Mouse (Mus musculus) MEL-GATA-1-ER (cell line): ENCODE measurements around the gene Flt3l.
"Not testable (repeated sequence)": the region's sequence is repeated elsewhere in the genome, so short reads cannot be mapped to it uniquely, and the experiment has no call there.

Experiments
- DNase-seq: peaks from one replicate; pipeline ENCODE4 v3.0.0-alpha.2; 2012; ENCODE audit warnings: low read depth; ENCODE audit errors: extremely low read depth

The Flt3l gene

DNA sequence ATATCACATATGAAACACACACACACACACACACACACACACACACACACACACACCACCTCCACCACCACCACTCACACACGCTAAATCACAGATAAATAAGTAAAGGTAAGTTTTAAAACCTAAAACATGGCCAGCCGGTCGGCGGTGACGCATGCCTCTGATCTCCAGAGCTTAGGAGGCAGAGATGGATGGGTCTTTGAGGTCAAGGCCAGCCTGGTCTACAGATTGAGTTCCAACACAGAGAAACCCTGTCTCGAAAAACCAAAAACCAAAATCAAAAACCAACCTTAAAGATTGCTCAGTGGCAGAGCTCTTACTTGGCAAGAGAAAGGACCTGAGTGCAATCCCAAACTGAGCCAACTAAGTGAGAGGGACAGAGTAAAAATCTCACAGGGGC, 36.2 kb downstream of the Flt3l start:
- no peak for DNase-seq

DNA sequence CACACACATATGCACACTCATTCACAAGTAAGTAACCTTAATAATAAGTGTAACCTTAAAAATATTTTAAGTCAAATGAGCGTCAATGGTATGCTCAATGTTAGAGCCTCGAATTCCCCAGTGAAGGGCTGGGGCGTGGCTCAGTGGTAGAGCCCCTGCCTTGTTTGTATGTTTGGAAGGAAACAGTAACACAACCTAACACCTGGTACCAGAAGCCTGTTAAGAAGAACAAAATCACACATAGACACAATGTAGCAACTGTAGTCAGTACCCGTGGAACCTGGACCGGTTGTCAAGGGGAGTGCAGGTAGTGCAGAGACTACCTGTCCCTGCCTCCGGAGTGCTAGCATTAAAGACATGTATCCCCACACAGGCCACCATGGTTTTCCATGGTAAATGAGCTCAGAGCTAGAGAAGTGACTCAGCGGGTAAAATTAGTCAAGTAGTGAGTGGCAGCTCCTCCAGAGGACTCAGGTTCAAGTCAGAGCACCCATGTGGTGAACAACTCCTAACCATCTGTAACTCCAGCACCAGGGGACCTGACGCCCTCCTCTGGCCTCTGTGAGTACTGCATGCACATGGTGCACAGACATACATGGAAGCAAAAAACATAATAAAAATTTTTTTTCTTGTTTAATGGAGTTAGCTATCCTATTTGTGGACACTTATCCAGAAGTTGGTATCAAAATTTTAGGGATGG, 37.5 kb downstream of the Flt3l start:
- DNase-seq, result no peak

DNA sequence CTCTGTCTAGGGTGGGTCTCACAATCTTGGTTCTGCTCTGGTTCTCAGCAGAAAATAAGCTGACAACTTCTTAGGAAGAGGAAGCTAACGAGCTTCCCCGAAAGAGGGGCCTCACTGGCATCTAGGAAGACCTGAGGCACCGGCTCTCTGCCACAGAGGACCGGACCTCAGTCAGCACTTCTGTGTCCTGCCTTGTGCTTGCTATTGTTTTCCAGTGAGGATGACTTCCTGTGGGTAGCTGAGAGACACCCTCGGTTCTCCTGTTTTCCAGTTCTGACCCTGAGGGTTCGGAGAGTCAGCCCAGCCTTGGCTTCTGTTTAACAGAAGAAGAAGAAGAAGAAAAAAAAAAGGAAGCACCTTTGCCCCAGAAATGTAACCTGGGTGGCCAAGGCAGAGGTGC, 38.8 kb downstream of the Flt3l start:
- DNase-seq, result no peak

DNA sequence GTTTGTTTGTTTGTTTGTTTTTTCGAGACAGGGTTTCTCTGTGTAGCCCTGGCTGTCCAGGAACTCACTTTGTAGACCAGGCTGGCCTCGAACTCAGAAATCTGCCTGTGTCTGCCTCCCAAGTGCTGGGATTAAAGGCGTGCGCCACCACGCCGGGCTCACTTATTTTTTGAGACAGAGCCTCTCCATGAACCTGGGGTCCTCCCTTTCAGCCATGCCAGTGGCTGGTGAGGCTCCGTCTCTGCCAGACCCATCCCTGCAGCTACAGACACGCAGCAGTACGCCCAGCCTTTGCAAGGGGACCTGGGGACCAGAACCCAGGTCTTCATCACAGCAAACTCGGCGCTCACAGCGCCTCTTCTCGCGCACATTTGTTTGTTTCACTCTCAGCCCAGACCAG, 40.3 kb downstream of the Flt3l start:
- DNase-seq, result not testable (repeated sequence)

DNA sequence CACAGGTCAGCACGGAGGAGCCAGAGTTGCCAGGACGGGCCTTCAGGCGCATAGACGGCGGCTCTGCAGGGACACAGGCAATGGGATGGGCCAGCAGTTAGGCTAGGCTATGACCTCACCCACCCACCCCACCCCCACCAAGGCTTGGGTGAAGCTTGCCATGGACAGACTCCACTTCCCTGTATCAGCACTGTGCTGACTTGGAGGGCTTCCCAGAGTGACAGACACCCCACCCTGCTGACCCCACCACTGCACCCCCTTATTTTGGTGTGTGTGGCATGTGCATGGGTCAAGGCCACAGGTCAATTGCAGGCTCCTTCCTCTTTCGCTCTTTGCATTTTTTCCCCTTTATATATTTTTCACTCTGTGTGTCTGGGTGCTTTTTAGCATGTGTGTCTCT, 40.9 kb downstream of the Flt3l start:
- no peak for DNase-seq

DNA sequence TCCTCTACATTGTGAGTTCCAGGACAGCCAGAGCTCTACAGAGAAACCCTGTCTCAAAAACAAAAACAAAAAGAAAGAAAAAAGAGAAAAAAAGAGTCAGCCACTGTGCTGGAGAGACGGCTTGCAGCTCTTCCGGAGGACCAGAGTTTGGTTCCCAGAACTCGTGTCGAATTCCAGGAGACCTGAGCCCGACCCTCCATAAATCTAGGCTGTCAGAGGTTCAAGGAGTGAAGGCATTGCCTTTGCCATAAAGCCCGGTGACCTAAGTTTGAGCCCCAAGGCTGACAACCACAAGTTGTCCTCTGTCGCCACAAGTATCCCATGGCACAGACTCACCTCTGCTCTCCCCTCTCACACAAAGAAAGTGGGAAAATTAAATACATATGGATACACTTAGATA, 42.1 kb downstream of the Flt3l start:
- DNase-seq, result no peak

DNA sequence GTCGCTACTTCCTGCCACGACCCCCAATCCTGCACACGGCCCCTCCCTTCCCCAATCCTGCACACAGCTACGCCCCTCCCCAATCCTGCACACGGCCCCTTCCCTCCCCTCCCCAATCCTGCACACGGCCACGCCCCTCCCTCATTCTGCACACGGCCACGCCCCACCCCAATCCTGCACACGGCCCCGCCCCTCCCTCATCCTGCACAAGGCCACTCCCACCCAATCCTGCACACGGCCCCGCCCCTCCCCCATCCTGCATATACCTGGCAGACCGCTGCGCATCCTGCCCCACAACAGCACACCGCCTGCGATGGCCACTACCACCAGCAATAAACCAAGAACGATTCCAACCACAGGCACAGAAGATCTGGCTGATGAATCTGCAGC, 42.7 kb downstream of the Flt3l start:
- DNase-seq, result no peak

DNA sequence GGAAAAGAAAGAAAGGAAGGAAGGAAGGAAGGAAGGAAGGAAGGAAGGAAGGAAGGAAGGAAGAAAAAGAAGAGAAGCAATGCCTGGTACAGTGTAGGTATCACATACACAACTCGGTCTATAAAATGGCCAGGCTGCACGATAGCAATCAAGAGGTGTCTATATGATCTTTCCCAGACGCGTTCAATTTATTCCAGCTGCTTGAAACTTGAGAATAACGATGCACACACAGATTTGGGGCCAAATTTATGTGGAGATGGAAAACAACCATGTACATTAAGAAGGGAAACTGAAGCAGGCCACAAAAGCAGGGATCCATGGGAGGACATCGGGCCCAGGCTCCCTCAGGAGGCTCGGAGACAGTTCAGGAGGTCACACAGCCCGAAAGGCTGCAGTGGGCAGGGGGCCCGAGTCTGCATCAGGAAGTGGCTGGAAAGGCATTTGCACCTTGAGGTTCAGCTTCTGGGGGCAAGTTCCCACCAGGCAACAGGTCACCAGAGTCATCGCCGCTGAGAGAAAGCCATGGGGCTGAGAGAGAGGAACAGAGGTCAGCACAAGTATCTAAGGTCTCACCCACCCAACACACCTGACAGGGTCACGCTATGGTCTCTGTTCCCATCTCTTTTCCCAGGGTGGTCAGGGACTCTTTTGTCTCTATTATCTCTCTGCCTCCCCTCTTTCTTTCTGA, 43.3 kb downstream of the Flt3l start:
- no peak for DNase-seq

DNA sequence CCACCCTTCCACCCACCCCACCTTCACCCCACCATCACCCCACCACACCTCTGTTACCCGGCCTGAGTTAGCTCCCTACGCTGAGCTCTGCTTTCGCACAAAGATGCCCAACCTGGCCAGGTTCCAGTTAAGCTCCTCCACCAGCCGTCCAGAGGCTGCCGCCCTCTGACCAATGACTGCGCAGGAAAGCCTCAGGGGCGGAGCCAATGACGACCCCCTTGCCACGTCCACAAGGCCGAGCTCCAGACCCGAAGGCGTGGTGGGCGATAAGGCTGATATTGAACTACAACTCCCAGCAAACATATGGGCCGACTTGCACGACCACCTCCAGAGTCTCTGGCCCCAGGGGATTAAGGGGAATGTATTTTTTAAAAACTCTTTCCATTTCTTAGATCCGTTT, 44.2 kb downstream of the Flt3l start, which contains the start of gene Rcn3:
Rcn3 (minus strand) TSS at position 174 of the 400 bp plus-strand sequence.
- peak; percentile 89 for DNase-seq

DNA sequence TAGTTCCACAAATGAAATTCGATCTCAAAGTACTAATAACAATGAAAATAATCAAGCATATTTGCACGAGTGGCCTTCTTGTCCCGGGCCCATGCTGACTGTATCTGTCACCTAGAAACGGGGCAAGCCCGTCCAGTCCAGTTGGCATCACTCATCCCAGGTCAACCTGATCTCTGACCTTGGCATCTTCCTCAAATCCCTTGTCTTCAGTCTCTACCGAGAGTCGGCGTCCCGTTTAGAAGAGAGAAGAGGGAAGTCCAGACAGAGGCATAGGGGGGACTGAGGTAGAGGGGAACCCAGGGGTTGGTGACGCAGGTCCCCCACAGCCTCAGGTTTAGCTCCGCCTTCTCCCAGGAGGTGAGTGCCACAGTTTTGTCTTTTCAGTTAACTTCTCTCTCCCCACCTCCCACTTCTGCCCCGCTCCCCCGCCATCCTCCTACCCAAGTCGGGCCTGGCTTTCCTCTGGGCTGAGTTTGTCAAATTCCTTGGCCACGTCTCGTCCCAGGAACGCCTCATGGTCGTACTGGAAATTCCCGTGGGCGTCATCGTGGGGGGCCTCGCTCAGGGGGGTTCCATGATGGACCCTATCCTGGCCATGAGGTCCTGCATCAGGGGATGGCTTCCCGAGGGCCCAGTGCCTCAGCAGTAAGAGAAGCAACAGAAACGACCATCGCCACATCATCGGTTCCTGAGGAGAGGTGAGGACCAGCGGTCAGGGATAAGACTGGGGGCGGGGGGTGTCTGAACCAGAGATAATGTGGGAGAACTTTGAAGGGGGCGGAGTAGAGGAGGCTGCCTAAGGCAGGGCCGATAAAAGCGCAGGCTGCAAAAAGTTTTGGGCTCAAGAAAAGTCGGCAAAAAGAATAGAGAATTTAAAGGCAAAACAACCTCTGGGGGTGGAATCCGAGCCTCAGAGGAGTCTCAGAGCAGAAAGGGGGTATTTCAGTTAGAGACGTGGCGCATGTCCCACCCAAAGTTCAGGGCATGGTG, 44.9 kb downstream of the Flt3l start:
- peak; percentile 42 for DNase-seq

DNA sequence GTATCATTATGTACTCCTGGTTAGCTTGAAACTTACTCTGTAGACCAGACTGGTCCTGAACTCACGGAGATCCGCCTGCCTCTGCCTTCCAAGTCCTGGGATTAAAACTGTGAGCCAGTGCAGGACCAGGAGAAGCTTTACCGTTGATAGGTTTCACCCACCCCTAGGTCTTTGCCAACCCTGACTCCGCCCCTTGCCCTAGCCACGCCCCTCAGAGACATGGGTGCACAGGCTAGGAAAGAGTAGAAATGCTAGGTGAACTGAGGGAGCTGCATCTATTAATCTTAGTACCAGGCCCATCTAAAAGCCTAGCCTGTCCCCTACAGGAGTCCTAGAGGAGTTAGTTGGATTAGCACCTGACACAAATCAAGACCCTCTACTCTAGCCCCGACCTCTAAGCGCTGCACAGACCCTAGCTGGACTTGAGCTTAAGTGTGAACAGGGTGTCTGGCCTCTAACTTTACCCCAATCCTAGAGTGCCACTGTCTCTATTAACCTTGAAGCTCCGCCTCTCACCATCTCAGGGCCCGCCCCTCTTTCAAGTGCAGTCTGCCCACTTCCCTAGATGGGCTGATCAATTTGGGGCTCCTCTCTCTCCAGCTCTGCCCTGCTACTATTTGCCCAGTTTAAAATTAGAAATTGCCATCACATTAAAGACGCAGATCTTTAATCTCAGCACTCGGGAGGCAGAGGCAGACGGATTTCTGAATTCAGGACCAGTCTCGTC, 45.8 kb downstream of the Flt3l start:
- peak; percentile 44 for DNase-seq

DNA sequence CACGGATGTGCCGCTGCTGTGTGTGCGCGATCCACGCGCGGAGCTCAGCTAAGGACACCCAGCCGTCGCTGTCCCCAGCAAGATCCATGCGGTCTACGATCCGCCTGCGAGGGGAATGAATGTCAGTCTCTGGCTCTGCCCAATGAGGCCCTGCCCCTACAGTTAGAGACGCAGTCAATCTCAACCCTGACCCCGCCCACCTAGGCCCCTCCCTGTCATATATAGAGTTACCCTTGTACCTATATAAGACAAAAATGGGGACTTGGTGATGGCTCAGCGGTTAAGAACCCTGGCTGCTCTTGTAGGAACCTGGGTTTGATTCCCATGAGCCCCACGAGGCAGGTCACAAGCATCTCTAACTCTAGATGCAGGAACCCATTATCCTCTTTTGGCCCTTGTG, 47.6 kb downstream of the Flt3l start:
- DNase-seq, result no peak

DNA sequence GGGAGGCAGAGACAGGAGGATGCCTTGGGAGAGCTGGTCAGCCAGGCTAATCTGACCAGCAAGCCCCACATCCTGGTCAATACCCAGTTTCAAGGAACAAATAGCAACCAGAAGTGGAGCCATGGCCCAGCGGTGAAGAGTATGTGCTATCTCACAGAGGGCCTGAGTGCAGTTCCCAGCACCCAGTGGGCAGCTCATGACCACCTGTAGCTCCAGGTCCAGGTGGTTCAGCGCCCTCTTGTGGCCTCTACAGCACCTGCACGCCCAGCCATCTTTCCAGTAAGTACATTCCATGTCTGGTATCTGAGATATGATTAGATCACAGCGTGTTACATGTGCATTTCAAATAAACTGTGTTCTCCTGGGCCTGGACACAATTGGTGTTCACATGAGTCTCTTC, 50.1 kb downstream of the Flt3l start:
- no peak for DNase-seq

DNA sequence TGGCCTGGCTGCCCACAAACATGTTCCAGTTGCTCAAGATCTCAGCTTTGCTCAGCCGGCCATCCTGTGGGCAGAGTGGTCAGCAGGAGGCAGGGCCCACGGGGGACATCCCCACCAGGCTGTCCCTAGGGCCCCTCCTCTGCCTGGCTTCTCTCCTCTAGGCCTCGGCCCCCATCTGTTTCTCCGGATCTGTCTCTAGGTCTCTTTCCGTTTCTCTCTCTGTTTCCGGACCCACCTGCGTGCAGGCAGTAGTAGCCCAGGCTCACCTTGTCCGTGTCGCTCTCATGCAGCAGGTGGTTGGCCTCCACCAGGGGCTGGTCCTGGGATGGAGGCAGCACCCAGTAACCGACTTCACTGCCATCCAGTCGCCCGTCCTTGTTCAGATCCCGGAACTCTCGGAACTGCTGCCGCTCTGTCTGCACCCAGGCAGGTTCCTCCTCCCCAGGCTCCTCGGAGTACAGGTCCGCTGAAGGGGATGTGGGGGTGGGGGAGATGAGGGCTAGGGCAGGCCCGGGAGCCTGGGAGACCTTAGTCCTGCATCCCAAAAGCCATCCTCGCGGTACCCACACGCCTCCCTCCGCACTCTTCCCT, 52.8 kb downstream of the Flt3l start:
- no peak for DNase-seq

DNA sequence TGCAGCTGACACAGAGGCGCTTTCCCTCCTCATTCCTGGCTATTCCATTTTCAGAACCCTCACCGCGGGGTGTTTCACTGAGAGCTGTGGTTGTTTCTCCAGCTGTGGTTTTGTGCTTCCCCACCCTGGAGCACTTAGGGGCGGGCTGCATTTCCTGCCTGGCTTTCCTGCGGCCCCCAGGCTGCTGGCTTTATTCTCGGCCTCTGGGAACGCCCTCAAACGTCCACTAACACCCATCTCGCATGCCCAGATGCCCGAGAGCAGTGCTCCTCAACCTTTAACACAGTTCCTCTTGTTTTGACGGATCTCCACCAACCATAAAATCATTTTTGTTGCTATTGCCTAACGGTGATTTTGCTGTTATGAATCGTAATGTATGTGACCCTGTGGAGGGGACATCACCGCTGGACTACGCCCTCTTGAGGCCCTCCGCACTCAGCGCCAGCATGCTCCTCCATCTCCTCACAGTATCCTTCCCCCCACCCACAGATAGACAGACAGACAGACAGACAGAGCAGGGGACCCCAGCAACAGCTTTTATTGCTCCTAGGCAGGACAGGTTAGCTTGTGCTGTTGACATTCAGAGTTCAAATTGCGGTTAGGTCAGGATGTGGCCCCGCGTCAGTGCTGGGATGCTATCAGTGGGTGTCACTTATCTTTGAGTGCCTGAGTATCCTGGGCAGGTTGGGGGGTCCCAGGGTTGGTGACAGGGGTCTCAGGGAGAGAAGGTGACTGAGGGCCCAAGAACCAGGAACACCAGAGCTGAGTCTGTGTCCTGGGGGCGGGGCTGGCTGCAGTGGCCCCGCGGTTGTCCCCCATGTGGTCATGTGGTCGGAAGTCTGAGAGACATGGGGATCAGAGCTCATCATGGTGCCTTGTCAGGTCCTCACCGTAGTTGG, 53.6 kb downstream of the Flt3l start:
- DNase-seq, result no peak

DNA sequence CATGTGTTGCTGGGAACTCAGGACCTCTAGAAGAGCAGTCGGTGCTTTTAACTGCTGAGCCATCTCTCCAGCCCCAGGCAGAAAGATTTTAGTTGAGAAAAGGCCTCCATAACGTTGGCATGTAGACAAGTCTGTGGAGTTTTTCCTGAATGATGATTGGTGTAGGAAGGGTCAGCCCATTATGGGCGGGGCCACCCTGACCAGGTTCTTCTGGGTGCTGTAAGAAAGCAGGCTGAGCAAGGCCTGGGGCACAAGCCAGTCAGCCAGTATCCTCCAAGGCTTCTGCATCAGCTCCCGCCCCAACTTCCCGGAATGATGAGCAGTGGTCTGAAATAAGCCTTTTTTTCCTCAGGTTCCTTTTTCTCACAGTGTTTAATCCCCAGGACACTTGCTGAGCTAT, 55.2 kb downstream of the Flt3l start:
- no peak for DNase-seq

DNA sequence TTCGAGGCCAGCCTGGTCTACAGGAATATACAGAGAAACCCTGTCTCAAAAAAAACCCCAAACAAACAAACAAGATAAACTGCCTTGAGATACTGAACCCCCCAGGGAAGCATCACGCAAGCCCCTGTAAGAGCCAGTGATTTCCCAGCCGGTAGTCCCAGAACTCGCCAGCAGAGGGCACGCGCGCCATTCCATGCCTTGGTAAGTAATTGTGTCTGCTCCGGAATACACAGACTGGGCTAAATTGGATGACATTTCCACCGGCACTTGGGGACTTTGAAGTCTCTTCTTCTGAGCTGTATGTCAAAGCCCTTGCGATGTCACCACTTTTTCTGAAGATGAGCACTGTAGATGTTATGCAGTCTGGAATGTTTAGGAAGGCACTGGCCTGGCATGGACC, 56.4 kb downstream of the Flt3l start:
- peak; percentile 48 for DNase-seq
